ENCODE assay signal across 10 mouse cellular contexts in genomic region chr2:114624683-114625082, GRCm38 (mm10). TPM values are rescaled to one million over a fixed set of nuclear protein-coding genes. Genes with fewer than 3 reads are reported as not detected.
DNase-seq lines count a peak whose midpoint lies in the region; ATAC-seq lines count a peak whose summit lies in the region.
"Had no signal": no experiment of that assay in that cellular context is flagged by ENCODE, and none has a peak within 500 bp of the region (broad histone marks: within the 10 kb centered on the region; RNA-seq: fewer than 3 reads in every experiment).

No protein-coding gene starts in this region.

- no peaks in the 10 kb centered on the region for H3K36me3 ChIP-seq in heart, embryonic 13.5 days
- H3K36me3 ChIP-seq in embryonic facial prominence, embryonic 10.5 days (replicated peaks), result no peaks in the 10 kb centered on the region
- H3K36me3 ChIP-seq in kidney, embryonic 14.5 days (ENCODE audit: control insufficient read depth, insufficient read depth, low read length), result no peaks in the 10 kb centered on the region
- no peaks in the 10 kb centered on the region for H3K36me3 ChIP-seq in lung, embryonic 16.5 days (ENCODE audit: control insufficient read depth, insufficient read depth, low read length)

- H3K27me3 ChIP-seq in heart, embryonic 13.5 days (replicated peaks), result no peaks in the 10 kb centered on the region
- H3K27me3 ChIP-seq in embryonic facial prominence, embryonic 10.5 days (replicated peaks; ENCODE audit: low read depth, poor library complexity, severe bottlenecking), result no peaks in the 10 kb centered on the region
- H3K27me3 ChIP-seq in kidney, embryonic 14.5 days (ENCODE audit: control insufficient read depth, insufficient read depth, low read length), result no peaks in the 10 kb centered on the region
- H3K27me3 ChIP-seq in lung, embryonic 16.5 days (ENCODE audit: control insufficient read depth, insufficient read depth, low read depth, low read length), result no peaks in the 10 kb centered on the region

- DNase-seq in heart, postnatal 14 days, result no peak
- DNase-seq in embryonic facial prominence, embryonic 10.5 days (ENCODE audit: low spot score), result peak; percentile 60
- no peak for DNase-seq in testis, postnatal 10 days (ENCODE audit: low spot score)
- no peak for DNase-seq in spleen, postnatal 10 days (ENCODE audit: low spot score in 2 of 2)
- no peak for DNase-seq in urinary bladder, postnatal 10 days (ENCODE audit: low spot score)
- DNase-seq: gastrocnemius, adult 2 months had no signal

- 41% methylated on average over 4 of the region's 4 CpGs for WGBS in heart, embryonic 13.5 days
- WGBS in embryonic facial prominence, embryonic 10.5 days, result 18% methylated on average over 4 of the region's 4 CpGs
- 51% methylated on average over 4 of the region's 4 CpGs for WGBS in kidney, embryonic 14.5 days
- 37% methylated on average over 4 of the region's 4 CpGs for WGBS in lung, embryonic 16.5 days

- H3K9ac ChIP-seq in heart, embryonic 13.5 days, result no peak overlapping the region
- H3K9ac ChIP-seq in kidney, embryonic 14.5 days (ENCODE audit: low read depth, low read length), result no peak overlapping the region
- no peak overlapping the region for H3K9ac ChIP-seq in lung, embryonic 16.5 days (ENCODE audit: low read length)

- no peak overlapping the region for H3K4me3 ChIP-seq in heart, embryonic 13.5 days
- H3K4me3 ChIP-seq in embryonic facial prominence, embryonic 10.5 days, result no peak overlapping the region
- no peak overlapping the region for H3K4me3 ChIP-seq in kidney, embryonic 14.5 days (ENCODE audit: low read length)
- no peak overlapping the region for H3K4me3 ChIP-seq in lung, embryonic 16.5 days (ENCODE audit: low read length)
- H3K4me3 ChIP-seq: gastrocnemius, adult 2 months had no signal

- peaks cover 13% of the 10 kb centered on the region for H3K4me1 ChIP-seq in heart, embryonic 13.5 days
- peaks cover 27% of the 10 kb centered on the region for H3K4me1 ChIP-seq in embryonic facial prominence, embryonic 10.5 days
- no peaks in the 10 kb centered on the region for H3K4me1 ChIP-seq in kidney, embryonic 14.5 days (ENCODE audit: control insufficient read depth, insufficient read depth, low read length)
- 0 out of 2 replicates have a peak, but pooled peaks cover 7% of the 10 kb centered on the region for H3K4me1 ChIP-seq in lung, embryonic 16.5 days (replicated peaks; ENCODE audit: control insufficient read depth, insufficient read depth, low read length)

- intact Hi-C loops in heart, postnatal 14 days (cut with DNase I), result loop anchor here (5.0 to 10.0 kb wide), 4 partner anchors 228 to 1440 kb away; partner anchors contain the start of gene Meis2

- H3K9me3 ChIP-seq in heart, embryonic 13.5 days, result no peaks in the 10 kb centered on the region
- H3K9me3 ChIP-seq in embryonic facial prominence, embryonic 10.5 days, result no peaks in the 10 kb centered on the region
- no peaks in the 10 kb centered on the region for H3K9me3 ChIP-seq in kidney, embryonic 14.5 days (ENCODE audit: control insufficient read depth, low read length)
- no peaks in the 10 kb centered on the region for H3K9me3 ChIP-seq in lung, embryonic 16.5 days (ENCODE audit: control insufficient read depth, low read length)
- H3K9me3 ChIP-seq: G1E had no signal

- peak overlapping the region; percentile 15; the same call in 1 of the 2 replicates for H3K27ac ChIP-seq in heart, embryonic 13.5 days (replicated peaks)
- H3K27ac ChIP-seq in embryonic facial prominence, embryonic 10.5 days (replicated peaks), result peak overlapping the region; percentile 62
- H3K27ac ChIP-seq in kidney, embryonic 14.5 days (ENCODE audit: low read depth, low read length), result peak overlapping the region; percentile 26; the same call in 1 of the 2 replicates
- H3K27ac ChIP-seq in lung, embryonic 16.5 days (ENCODE audit: low read length), result 0 out of 2 replicates have a peak overlapping the region, but pooled peaks have one; percentile 46
- H3K27ac ChIP-seq: gastrocnemius, adult 2 months had no signal

- H3K4me2 ChIP-seq in heart, embryonic 13.5 days, result no peak overlapping the region
- H3K4me2 ChIP-seq in kidney, embryonic 14.5 days (replicated peaks; ENCODE audit: low read depth, low read length), result no peak overlapping the region
- H3K4me2 ChIP-seq in lung, embryonic 16.5 days (ENCODE audit: low read depth, low read length), result no peak overlapping the region

- no peak for ATAC-seq in heart, embryonic 13.5 days (ENCODE audit: extremely low read depth, insufficient number of reproducible peaks, low FRiP score, low TSS enrichment)
- ATAC-seq in kidney, embryonic 14.5 days (ENCODE audit: low FRiP score, low TSS enrichment), result no peak
- peak; percentile 87 for ATAC-seq in lung, embryonic 16.5 days (ENCODE audit: low read depth)

RNA-seq across cellular contexts. Expression of gene Dph6, which starts 30.1 kb away (rescaled TPM):
- 16.4 and 16.8 TPM in 2 replicates for polyA plus RNA-seq in heart, embryonic 13.5 days (2015; fragmentation: Nextera tagmentation; extraction: Ambion mirVana)
- 1 to 10 TPM; 8.4 to 8.5 TPM for total RNA-seq in heart, postnatal 14 days (2021)
- 23.0 and 24.7 TPM in 2 replicates for polyA plus RNA-seq in embryonic facial prominence, embryonic 10.5 days (2016; fragmentation: Nextera tagmentation; extraction: Ambion mirVana)
- 34.2 and 37.2 TPM in 2 replicates for polyA plus RNA-seq in kidney, embryonic 14.5 days (2014; fragmentation: Nextera tagmentation; extraction: Ambion mirVana)
- 24.3 and 25.3 TPM in 2 replicates for polyA plus RNA-seq in lung, embryonic 16.5 days (2015; fragmentation: Nextera tagmentation; extraction: Ambion mirVana)
